Mouse (Mus musculus): ENCODE measurements around the gene Nxpe3. TPM values are rescaled to one million over a fixed set of nuclear protein-coding genes. Genes with fewer than 3 reads are reported as not detected.
"Not testable (repeated sequence)": the region's sequence is repeated elsewhere in the genome, so short reads cannot be mapped to it uniquely, and the experiment has no call there.

Gene Nxpe3
- polyA plus RNA-seq, 1 experiment from 2014 or later, result 0.99 TPM

- Histone ChIP-seq H3K4me2 (no peak overlapping the region), H3K27ac (ENCODE audit: low read depth, low read length) (no peak overlapping the region), H3K27me3 (ENCODE audit: control insufficient read depth, insufficient read depth, low read length) (no peaks in the 10 kb centered on the region), H3K36me3 (ENCODE audit: control insufficient read depth, insufficient read depth, low read length) (peaks cover 5% of the 10 kb centered on the region), H3K4me3 (ENCODE audit: low read depth, low read length) (no peak overlapping the region), H3K4me1 (ENCODE audit: control insufficient read depth, insufficient read depth, low read length) (no peaks in the 10 kb centered on the region), H3K9me3 (replicated peaks; ENCODE audit: control insufficient read depth, low read length) (no peaks in the 10 kb centered on the region), H3K9ac (ENCODE audit: low read depth, low read length) (no peak overlapping the region)
- no peak for ATAC-seq (replicated peaks; ENCODE audit: insufficient number of reproducible peaks, low FRiP score, low TSS enrichment)
- WGBS (ENCODE audit: insufficient replicate concordance), result 84% methylated on average over 8 of the region's 8 CpGs
These were observed 47.4 kb downstream of the Nxpe3 start for GRCm38 (mm10) chr16:55847679-55848078.

- Histone ChIP-seq H3K27ac (ENCODE audit: low read depth, low read length) (no peak overlapping the region), H3K9ac (ENCODE audit: low read depth, low read length) (no peak overlapping the region), H3K4me2 (no peak overlapping the region), H3K9me3 (replicated peaks; ENCODE audit: control insufficient read depth, low read length) (no peaks in the 10 kb centered on the region), H3K27me3 (ENCODE audit: control insufficient read depth, insufficient read depth, low read length) (no peaks in the 10 kb centered on the region), H3K36me3 (ENCODE audit: control insufficient read depth, insufficient read depth, low read length) (peaks cover 5% of the 10 kb centered on the region), H3K4me1 (ENCODE audit: control insufficient read depth, insufficient read depth, low read length) (no peaks in the 10 kb centered on the region), H3K4me3 (ENCODE audit: low read depth, low read length) (no peak overlapping the region)
- WGBS (ENCODE audit: insufficient replicate concordance), result 86% methylated on average over 3 of the region's 3 CpGs
- ATAC-seq (replicated peaks; ENCODE audit: insufficient number of reproducible peaks, low FRiP score, low TSS enrichment), result no peak
These were observed 50.2 kb downstream of the Nxpe3 start for GRCm38 (mm10) chr16:55844847-55845246.

GRCm38 (mm10) chr16:55843919-55844318 lies 51.2 kb downstream of the Nxpe3 start:
- Histone ChIP-seq H3K9ac (ENCODE audit: low read depth, low read length) (no peak overlapping the region), H3K4me3 (ENCODE audit: low read depth, low read length) (no peak overlapping the region), H3K27me3 (ENCODE audit: control insufficient read depth, insufficient read depth, low read length) (no peaks in the 10 kb centered on the region), H3K4me2 (no peak overlapping the region), H3K4me1 (ENCODE audit: control insufficient read depth, insufficient read depth, low read length) (no peaks in the 10 kb centered on the region), H3K36me3 (ENCODE audit: control insufficient read depth, insufficient read depth, low read length) (peaks cover 5% of the 10 kb centered on the region), H3K9me3 (replicated peaks; ENCODE audit: control insufficient read depth, low read length) (no peaks in the 10 kb centered on the region), H3K27ac (ENCODE audit: low read depth, low read length) (no peak overlapping the region)
- ATAC-seq (replicated peaks; ENCODE audit: insufficient number of reproducible peaks, low FRiP score, low TSS enrichment), result no peak
- 89% methylated on average over 12 of the region's 12 CpGs for WGBS (ENCODE audit: insufficient replicate concordance)

- no peak overlapping the region for H3K9ac ChIP-seq (ENCODE audit: low read depth, low read length)
- peaks cover 5% of the 10 kb centered on the region for H3K36me3 ChIP-seq (ENCODE audit: control insufficient read depth, insufficient read depth, low read length)
- 87% methylated on average over 5 of the region's 5 CpGs for WGBS (ENCODE audit: insufficient replicate concordance)
- 0 out of 2 replicates have a peak, but pooled peaks cover under 1% of the 10 kb centered on the region for H3K4me1 ChIP-seq (ENCODE audit: control insufficient read depth, insufficient read depth, low read length)
- no peak overlapping the region for H3K4me3 ChIP-seq (ENCODE audit: low read depth, low read length)
- no peaks in the 10 kb centered on the region for H3K9me3 ChIP-seq (replicated peaks; ENCODE audit: control insufficient read depth, low read length)
- H3K27me3 ChIP-seq (ENCODE audit: control insufficient read depth, insufficient read depth, low read length), result no peaks in the 10 kb centered on the region
- no peak overlapping the region for H3K27ac ChIP-seq (ENCODE audit: low read depth, low read length)
- no peak for ATAC-seq (replicated peaks; ENCODE audit: insufficient number of reproducible peaks, low FRiP score, low TSS enrichment)
- no peak overlapping the region for H3K4me2 ChIP-seq
These were observed 52.0 kb downstream of the Nxpe3 start for GRCm38 (mm10) chr16:55843134-55843533.

- H3K9me3 ChIP-seq (replicated peaks; ENCODE audit: control insufficient read depth, low read length), result no peaks in the 10 kb centered on the region
- H3K4me2 ChIP-seq, result no peak overlapping the region
- no peak for ATAC-seq (replicated peaks; ENCODE audit: insufficient number of reproducible peaks, low FRiP score, low TSS enrichment)
- WGBS (ENCODE audit: insufficient replicate concordance), result 83% methylated on average over 6 of the region's 6 CpGs
- no peak overlapping the region for H3K4me3 ChIP-seq (ENCODE audit: low read depth, low read length)
- H3K27ac ChIP-seq (ENCODE audit: low read depth, low read length), result no peak overlapping the region
- H3K4me1 ChIP-seq (ENCODE audit: control insufficient read depth, insufficient read depth, low read length), result 0 out of 2 replicates have a peak, but pooled peaks cover 2% of the 10 kb centered on the region
- no peak overlapping the region for H3K9ac ChIP-seq (ENCODE audit: low read depth, low read length)
- peaks cover 5% of the 10 kb centered on the region for H3K36me3 ChIP-seq (ENCODE audit: control insufficient read depth, insufficient read depth, low read length)
- no peaks in the 10 kb centered on the region for H3K27me3 ChIP-seq (ENCODE audit: control insufficient read depth, insufficient read depth, low read length)
These were observed 53.6 kb downstream of the Nxpe3 start for GRCm38 (mm10) chr16:55841506-55841905.

GRCm38 (mm10) chr16:55838510-55839474 lies 56.3 kb downstream of the Nxpe3 start, which contains the start of gene Nfkbiz:
Gene Nfkbiz (minus strand): TSS chr16:55838899.
- no peaks in the 10 kb centered on the region for H3K9me3 ChIP-seq (replicated peaks; ENCODE audit: control insufficient read depth, low read length)
- peak within 1 kb of the TSS; percentile 82 for H3K9ac ChIP-seq (ENCODE audit: low read depth, low read length)
- WGBS (ENCODE audit: insufficient replicate concordance), result 1% methylated on average over 40 of the region's 40 CpGs
- peak within 1 kb of the TSS; percentile 87 for H3K27ac ChIP-seq (ENCODE audit: low read depth, low read length)
- no peaks in the 10 kb centered on the region for H3K27me3 ChIP-seq (ENCODE audit: control insufficient read depth, insufficient read depth, low read length)
- peak within 1 kb of the TSS; percentile 56 for H3K4me3 ChIP-seq (ENCODE audit: low read depth, low read length)
- peak; percentile 92 for ATAC-seq (replicated peaks; ENCODE audit: insufficient number of reproducible peaks, low FRiP score, low TSS enrichment)
- no peaks in the 10 kb centered on the region; the same call in 1 of the 2 replicates for H3K36me3 ChIP-seq (ENCODE audit: control insufficient read depth, insufficient read depth, low read length)
- peak within 1 kb of the TSS; percentile 81 for H3K4me2 ChIP-seq
- 0 out of 2 replicates have a peak, but pooled peaks cover 2% of the 10 kb centered on the region for H3K4me1 ChIP-seq (ENCODE audit: control insufficient read depth, insufficient read depth, low read length)

- no peak for ATAC-seq (replicated peaks; ENCODE audit: insufficient number of reproducible peaks, low FRiP score, low TSS enrichment)
- H3K9ac ChIP-seq (ENCODE audit: low read depth, low read length), result peak overlapping the region; percentile 82
- no peaks in the 10 kb centered on the region for H3K36me3 ChIP-seq (ENCODE audit: control insufficient read depth, insufficient read depth, low read length)
- peak overlapping the region; percentile 81 for H3K4me2 ChIP-seq
- peak overlapping the region; percentile 87 for H3K27ac ChIP-seq (ENCODE audit: low read depth, low read length)
- WGBS (ENCODE audit: insufficient replicate concordance), result 18% methylated on average over 3 of the region's 3 CpGs
- no peaks in the 10 kb centered on the region for H3K9me3 ChIP-seq (replicated peaks; ENCODE audit: control insufficient read depth, low read length)
- H3K4me3 ChIP-seq (ENCODE audit: low read depth, low read length), result peak overlapping the region; percentile 56
- 0 out of 2 replicates have a peak, but pooled peaks cover 2% of the 10 kb centered on the region for H3K4me1 ChIP-seq (ENCODE audit: control insufficient read depth, insufficient read depth, low read length)
- no peaks in the 10 kb centered on the region for H3K27me3 ChIP-seq (ENCODE audit: control insufficient read depth, insufficient read depth, low read length)
These were observed 57.0 kb downstream of the Nxpe3 start for GRCm38 (mm10) chr16:55838129-55838509.

- not testable (repeated sequence) for H3K27me3 ChIP-seq (ENCODE audit: control insufficient read depth, insufficient read depth, low read length); H3K9me3 ChIP-seq (replicated peaks; ENCODE audit: control insufficient read depth, low read length); ATAC-seq (replicated peaks; ENCODE audit: insufficient number of reproducible peaks, low FRiP score, low TSS enrichment); H3K9ac ChIP-seq (ENCODE audit: low read depth, low read length); H3K4me3 ChIP-seq (ENCODE audit: low read depth, low read length); H3K27ac ChIP-seq (ENCODE audit: low read depth, low read length); H3K36me3 ChIP-seq (ENCODE audit: control insufficient read depth, insufficient read depth, low read length); H3K4me1 ChIP-seq (ENCODE audit: control insufficient read depth, insufficient read depth, low read length)
- peak overlapping the region; percentile 81 for H3K4me2 ChIP-seq
- 90% methylated on average over 8 of the region's 8 CpGs for WGBS (ENCODE audit: insufficient replicate concordance)
These were observed 57.4 kb downstream of the Nxpe3 start for GRCm38 (mm10) chr16:55837653-55838052.

Measured in heart, embryonic 11.5 days (tissue).